Mouse (Mus musculus) heart, postnatal 0 days (tissue): ENCODE data around the gene Lpp. TPM values are rescaled to one million over a fixed set of nuclear protein-coding genes. Genes with fewer than 3 reads are reported as not detected.
A peak's percentile ranks its signal among the peaks of the same experiment; 100 is the strongest.

Experiments used
- ATAC-seq: fragments of 200-750 bp; cut with Nextera tagmentation; 2 replicates; pipeline ENCODE4 v1.8.0; 2017; ENCODE audit warnings: low read depth, moderate number of reproducible peaks, moderate library complexity; ENCODE audit not compliant: insufficient read depth
- DNase-seq: peaks from one replicate; pipeline ENCODE4 v3.0.0-alpha.2; 2016; ENCODE audit warnings: low spot score
- H3K27ac ChIP-seq: fragments of 300-500 bp; sonication (generic); 2 replicates; pipeline ENCODE4 v1.5.1; 2014; ENCODE audit warnings: low read depth, mild to moderate bottlenecking
- H3K27me3 ChIP-seq: fragments of 300-500 bp; sonication (generic); 2 replicates; pipeline ENCODE4 v1.6.1; 2014; ENCODE audit warnings: low read length, mixed read lengths; ENCODE audit not compliant: control insufficient read depth, insufficient read depth
- H3K36me3 ChIP-seq: fragments of 300-500 bp; sonication (generic); replicated peaks from 2 replicates; pipeline ENCODE4 v1.6.1; 2014; ENCODE audit warnings: low read length, mixed read lengths; ENCODE audit not compliant: control insufficient read depth, insufficient read depth
- H3K4me1 ChIP-seq: fragments of 300-500 bp; sonication (generic); 2 replicates; pipeline ENCODE4 v1.6.1; 2014; ENCODE audit warnings: antibody characterized with exemption; ENCODE audit not compliant: control insufficient read depth, insufficient read depth
- H3K4me2 ChIP-seq: fragments of 300-500 bp; sonication (generic); 2 replicates; pipeline ENCODE4 v1.6.1; 2014; ENCODE audit warnings: low read depth, mild to moderate bottlenecking, low read length, moderate library complexity
- H3K4me3 ChIP-seq: fragments of 300-500 bp; sonication (generic); 2 replicates; pipeline ENCODE4 v1.5.1; 2014; ENCODE audit warnings: low read depth, low read length
- H3K9ac ChIP-seq: fragments of 300-500 bp; sonication (generic); replicated peaks from 2 replicates; pipeline ENCODE4 v1.6.1; 2014; ENCODE audit warnings: low read depth, low read length, mixed read lengths
- H3K9me3 ChIP-seq: fragments of 300-500 bp; sonication (generic); replicated peaks from 2 replicates; pipeline ENCODE4 v1.6.1; 2016; ENCODE audit warnings: low read length; ENCODE audit not compliant: control insufficient read depth
- CTCF ChIP-seq: IDR thresholded peaks from 2 replicates; pipeline ENCODE4 v1.5.1; 2016; ENCODE audit warnings: antibody characterized with exemption, control low read depth, low read depth
- EP300 ChIP-seq: IDR thresholded peaks from 2 replicates; pipeline ENCODE4 v1.6.1; 2016; ENCODE audit warnings: antibody characterized with exemption, low read depth
- WGBS: fragments of 180-500 bp; shearing (Covaris S2); extraction: QIAGEN DNeasy Blood & Tissue Kit; methylation state at CpG from one replicate; pipeline ENCODE4 v1.1.7; 2014; 5-methylcytosine and 5-hydroxymethylcytosine counted together
- polyA plus RNA-seq: library from polyadenylated mRNA; unstranded; fragments of >200 nt; fragmentation: Nextera tagmentation; extraction: Ambion mirVana; gene quantifications from 2 replicates; pipeline ENCODE4 v1.2.1, GENCODE M21; 2015
- total RNA-seq: library from RNA; depleted of rRNA; stranded (reverse); fragments of >200 nt; gene quantifications from 2 replicates; pipeline ENCODE4 v1.2.3, GENCODE M21; 2014; ENCODE audit warnings: low replicate concordance; rRNA removed

Lpp gene
- total RNA-seq, result 56.2 and 77.4 TPM in 2 replicates
- polyA plus RNA-seq, result 28.7 and 32.1 TPM in 2 replicates

DNA sequence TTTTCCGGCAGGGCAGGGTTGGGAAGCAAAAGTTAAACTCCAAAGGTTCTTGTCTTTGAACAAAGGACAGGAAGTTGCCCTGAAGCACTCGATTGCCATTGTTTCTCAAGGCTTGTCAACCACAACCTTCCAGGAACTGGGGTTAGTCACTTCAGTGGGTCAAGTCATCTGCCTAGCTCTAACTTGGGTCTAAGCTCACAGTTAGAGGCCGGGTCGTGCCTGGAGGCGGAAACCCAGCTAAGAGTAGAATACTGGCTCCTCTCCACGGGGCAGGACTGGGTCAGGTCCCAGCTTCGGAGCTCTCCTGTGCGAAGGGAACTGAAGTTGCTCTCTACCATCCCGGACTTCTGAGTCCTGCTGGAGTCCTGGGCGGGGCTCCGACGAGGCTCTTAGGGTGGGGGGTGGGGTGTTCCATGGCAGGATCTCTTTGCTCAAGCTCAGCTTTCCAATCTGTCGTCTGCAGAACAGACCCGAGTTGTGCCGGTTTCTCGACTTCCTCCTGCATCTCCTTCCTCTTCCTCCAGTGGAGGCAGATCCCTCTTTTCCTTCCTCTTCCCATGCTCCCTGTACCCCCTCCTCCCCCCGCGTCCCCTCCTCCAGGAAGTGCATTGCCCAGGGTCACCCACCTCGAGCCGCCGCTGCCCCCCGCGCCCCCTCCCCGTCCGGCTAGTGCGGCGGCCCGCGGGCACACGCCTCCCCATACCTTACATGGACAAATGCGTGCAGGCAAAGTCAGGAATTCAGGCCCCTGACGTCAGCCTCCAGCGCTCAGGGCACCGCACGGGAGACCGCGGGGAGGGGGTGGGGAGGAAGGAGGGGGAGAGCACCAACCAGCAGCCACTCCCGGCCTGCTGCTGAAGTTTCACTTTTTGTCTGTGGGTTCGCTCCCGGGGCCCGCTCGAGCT is at the start of gene Lpp:
Gene Lpp, plus strand, starts transcription at position 857 of the 905 bp plus-strand sequence.
- Histone ChIP-seq H3K36me3 (no peaks in the 10 kb centered on the region), H3K27me3 (no peaks in the 10 kb centered on the region), H3K4me2 (peak within 1 kb of the TSS; percentile 79), H3K4me3 (peak within 1 kb of the TSS; percentile 86), H3K9me3 (no peaks in the 10 kb centered on the region), H3K9ac (peak within 1 kb of the TSS; percentile 99), H3K4me1 (peaks cover 27% of the 10 kb centered on the region), H3K27ac (peak within 1 kb of the TSS; percentile 100)
- ATAC-seq (peak; percentile 88), DNase-seq (peak; percentile 90)
- WGBS, result 3% methylated on average over 38 of the region's 42 CpGs
- no peak for TF ChIP-seq CTCF
- no peak for TF ChIP-seq EP300

GRCm38 (mm10) chr16:24347582-24348411 is 45.5 kb upstream of the Lpp start:
- Histone ChIP-seq H3K27ac (peak overlapping the region; percentile 88), H3K9me3 (no peaks in the 10 kb centered on the region), H3K27me3 (no peaks in the 10 kb centered on the region), H3K4me3 (peak overlapping the region; percentile 23), H3K4me1 (peaks cover 13% of the 10 kb centered on the region; the same call in 1 of the 2 replicates), H3K4me2 (peak overlapping the region; percentile 50), H3K36me3 (no peaks in the 10 kb centered on the region), H3K9ac (peak overlapping the region; percentile 55)
- DNase-seq (peak; percentile 93), ATAC-seq (peak; percentile 86)
- WGBS, result 25% methylated on average over 21 of the region's 21 CpGs
- TF ChIP-seq EP300 (no peak), CTCF (no peak)

DNA sequence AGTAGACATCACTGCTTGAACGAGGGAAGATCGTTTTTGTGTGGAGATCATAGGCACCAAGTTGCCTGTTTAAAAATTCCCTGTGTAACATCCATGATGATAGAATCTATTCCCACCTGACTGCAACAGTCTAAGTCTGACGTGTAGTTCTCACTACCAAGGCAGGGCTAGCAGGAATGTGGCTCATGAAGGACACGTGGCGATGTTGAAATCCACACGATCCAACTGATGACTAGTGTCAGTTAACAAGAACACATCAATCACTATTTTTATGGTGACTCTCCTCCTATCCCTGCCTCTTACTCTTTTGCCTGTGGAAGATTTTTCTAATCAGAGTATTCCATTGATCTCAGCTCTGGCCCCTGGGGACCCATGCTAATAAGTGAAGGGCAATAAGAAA is 43.0 kb upstream of the Lpp start:
- Histone ChIP-seq H3K4me2 (no peak overlapping the region), H3K27ac (no peak overlapping the region), H3K4me3 (no peak overlapping the region), H3K27me3 (no peaks in the 10 kb centered on the region), H3K9ac (no peak overlapping the region), H3K36me3 (no peaks in the 10 kb centered on the region), H3K4me1 (peaks cover 17% of the 10 kb centered on the region), H3K9me3 (no peaks in the 10 kb centered on the region)
- WGBS, result 81% methylated on average over 6 of the region's 6 CpGs
- DNase-seq, result no peak
- TF ChIP-seq EP300, result no peak
- TF ChIP-seq CTCF, result no peak
- no peak for ATAC-seq

- Histone ChIP-seq H3K9me3 (no peaks in the 10 kb centered on the region), H3K9ac (no peak overlapping the region), H3K4me1 (peaks cover 17% of the 10 kb centered on the region), H3K4me3 (no peak overlapping the region), H3K27ac (no peak overlapping the region), H3K4me2 (no peak overlapping the region), H3K27me3 (no peaks in the 10 kb centered on the region), H3K36me3 (no peaks in the 10 kb centered on the region)
- DNase-seq, result no peak
- WGBS, result 84% methylated on average over 6 of the region's 6 CpGs
- ATAC-seq, result no peak
- no peak for TF ChIP-seq EP300
- no peak for TF ChIP-seq CTCF
Measured at GRCm38 (mm10) chr16:24350751-24351150, 42.6 kb upstream of the Lpp start.

DNA sequence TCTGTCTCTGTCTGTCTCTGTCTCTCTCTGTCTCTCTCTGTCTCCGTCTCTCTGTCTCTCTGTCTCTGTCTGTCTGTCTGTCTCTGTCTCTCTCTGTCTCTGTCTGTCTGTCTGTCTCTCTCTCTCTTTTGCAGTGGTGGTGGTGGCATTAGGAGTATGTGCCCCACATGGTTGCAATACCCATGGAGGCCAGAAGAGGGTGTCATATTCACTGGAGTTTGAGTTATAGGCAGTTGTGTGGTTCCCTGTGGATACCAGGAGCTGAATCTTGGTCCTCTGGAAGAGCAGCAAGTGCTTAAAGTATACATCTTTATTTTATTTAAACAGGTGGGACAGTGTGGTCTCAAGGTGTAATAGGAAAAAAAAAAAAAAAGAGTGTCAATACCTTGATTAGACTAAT is 41.5 kb upstream of the Lpp start:
- 100% methylated on average over 1 of the region's 1 CpGs for WGBS
- Histone ChIP-seq H3K27me3 (no peaks in the 10 kb centered on the region), H3K9me3 (no peaks in the 10 kb centered on the region), H3K9ac (no peak overlapping the region), H3K4me1 (peaks cover 17% of the 10 kb centered on the region), H3K36me3 (no peaks in the 10 kb centered on the region), H3K27ac (no peak overlapping the region), H3K4me3 (no peak overlapping the region), H3K4me2 (no peak overlapping the region)
- TF ChIP-seq EP300 (no peak), CTCF (no peak)
- DNase-seq (no peak), ATAC-seq (no peak)
